Mouse (Mus musculus): ENCODE results near the gene Zdhhc24. TPM values are rescaled to one million over a fixed set of nuclear protein-coding genes. Genes with fewer than 3 reads are reported as not detected.

Zdhhc24 gene
- 19.8 and 26.9 TPM in 2 replicates for polyA plus RNA-seq (2012; rRNA removed)

DNA sequence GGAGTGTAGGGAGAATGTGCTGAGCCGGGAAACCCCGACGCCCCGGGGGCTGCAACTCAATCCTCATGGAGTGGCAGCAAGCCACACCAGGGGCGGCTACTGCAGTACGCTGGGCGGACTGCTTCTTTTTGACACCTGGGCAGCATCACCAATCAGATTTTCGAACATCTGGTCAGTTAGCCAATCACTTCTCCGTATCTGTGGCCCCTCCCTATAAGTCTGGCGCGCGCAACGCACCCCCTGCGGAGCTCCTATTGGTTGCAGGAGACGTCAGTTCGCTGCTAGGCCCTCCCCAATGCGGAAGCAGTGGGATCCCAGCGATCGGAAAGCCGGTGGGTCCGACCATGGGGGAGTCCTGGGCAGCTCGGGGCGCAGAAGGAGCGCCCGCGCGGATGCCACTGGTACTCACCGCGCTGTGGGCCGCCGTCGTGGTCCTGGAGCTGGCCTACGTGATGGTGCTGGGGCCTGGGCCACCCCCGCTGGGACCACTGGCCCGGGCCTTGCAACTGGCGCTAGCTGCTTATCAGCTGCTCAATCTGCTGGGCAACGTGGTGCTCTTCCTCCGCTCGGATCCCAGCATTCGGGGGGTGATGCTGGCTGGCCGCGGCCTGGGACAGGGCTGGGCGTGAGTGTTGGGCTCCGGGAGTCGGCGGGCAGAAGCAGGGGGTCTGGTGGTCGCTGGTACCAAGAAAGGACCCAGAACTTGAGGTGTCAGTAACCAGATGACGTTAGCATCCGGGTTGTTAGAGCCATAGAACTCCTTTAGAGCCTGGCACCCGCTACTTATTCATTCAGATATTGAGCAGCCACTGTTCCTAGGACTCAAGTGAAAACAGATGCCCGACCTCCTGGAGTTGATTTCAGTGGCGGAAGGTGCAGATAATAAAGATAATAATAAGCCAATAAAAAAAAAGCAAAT is at the start of gene Zdhhc24:
Gene Zdhhc24, plus strand, starts transcription at position 264 of the 919 bp plus-strand sequence.
- under 1% methylated on average over 52 of the region's 52 CpGs for WGBS

GRCm38 (mm10) chr19:4829156-4829555 is 49.3 kb upstream of the Zdhhc24 start:
- no peaks in the 10 kb centered on the region for H3K36me3 ChIP-seq (ENCODE audit: control insufficient read depth, insufficient read depth, low read length)
- WGBS, result 43% methylated on average over 7 of the region's 7 CpGs
- H3K4me1 ChIP-seq (ENCODE audit: control insufficient read depth, insufficient read depth, low read length), result peaks cover 4% of the 10 kb centered on the region
- no peak overlapping the region for H3K4me3 ChIP-seq (ENCODE audit: insufficient read depth, low read depth, low read length)
- H3K27ac ChIP-seq (ENCODE audit: insufficient read depth, low read depth, low read length), result no peak overlapping the region
- H3K27me3 ChIP-seq (replicated peaks; ENCODE audit: control insufficient read depth, insufficient read depth, low read length), result no peaks in the 10 kb centered on the region
- no peak for TF ChIP-seq CTCF (conservative IDR thresholded peaks at IDR 0.05; ENCODE audit: insufficient read depth, insufficient read length, low read depth, low read length)
- TF ChIP-seq POLR2A (IDR thresholded peaks at IDR 0.05; ENCODE audit: low read depth, low read length), result no peak
- DNase-seq, result peak; percentile 82

More for the DNA sequence above, at the start of gene Zdhhc24:
- no peak within 1 kb of the TSS for H3K27ac ChIP-seq (ENCODE audit: insufficient read depth, low read depth, low read length)
- DNase-seq, result peak; percentile 98
- H3K4me3 ChIP-seq (ENCODE audit: insufficient read depth, low read depth, low read length), result peak within 1 kb of the TSS; percentile 74
- no peaks in the 10 kb centered on the region for H3K4me1 ChIP-seq (ENCODE audit: control insufficient read depth, insufficient read depth, low read length)
- no peaks in the 10 kb centered on the region for H3K27me3 ChIP-seq (replicated peaks; ENCODE audit: control insufficient read depth, insufficient read depth, low read length)
- H3K36me3 ChIP-seq (ENCODE audit: control insufficient read depth, insufficient read depth, low read length), result no peaks in the 10 kb centered on the region
- TF ChIP-seq CTCF (conservative IDR thresholded peaks at IDR 0.05; ENCODE audit: insufficient read depth, insufficient read length, low read depth, low read length) (no peak), POLR2A (IDR thresholded peaks at IDR 0.05; ENCODE audit: low read depth, low read length) (no peak)

DNA sequence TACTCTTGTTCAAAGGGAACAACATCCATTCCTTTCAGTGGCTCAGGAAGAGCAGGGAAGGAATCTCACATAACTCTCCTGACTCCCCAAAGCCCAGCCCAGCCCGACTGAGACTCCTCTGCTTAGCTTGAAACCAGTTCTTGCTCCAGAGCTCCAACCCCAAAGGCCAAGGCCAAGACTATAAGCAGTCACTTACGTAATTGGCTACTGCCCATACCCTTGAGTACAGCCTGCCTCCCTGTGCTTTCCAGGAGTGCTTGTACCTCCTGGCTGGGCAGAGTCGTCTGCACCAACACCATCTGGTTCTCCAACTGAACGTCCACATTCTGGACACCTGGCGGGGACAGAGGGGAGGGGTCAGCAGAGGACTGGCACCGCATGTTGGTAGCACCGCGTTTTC is 44.5 kb upstream of the Zdhhc24 start:
- no peak for TF ChIP-seq CTCF (conservative IDR thresholded peaks at IDR 0.05; ENCODE audit: insufficient read depth, insufficient read length, low read depth, low read length)
- TF ChIP-seq POLR2A (IDR thresholded peaks at IDR 0.05; ENCODE audit: low read depth, low read length), result no peak
- peaks cover 15% of the 10 kb centered on the region; the same call in 1 of the 2 replicates for H3K4me1 ChIP-seq (ENCODE audit: control insufficient read depth, insufficient read depth, low read length)
- no peak for DNase-seq
- no peaks in the 10 kb centered on the region for H3K36me3 ChIP-seq (ENCODE audit: control insufficient read depth, insufficient read depth, low read length)
- H3K27me3 ChIP-seq (replicated peaks; ENCODE audit: control insufficient read depth, insufficient read depth, low read length), result no peaks in the 10 kb centered on the region
- no peak overlapping the region for H3K27ac ChIP-seq (ENCODE audit: insufficient read depth, low read depth, low read length)
- 76% methylated on average over 8 of the region's 8 CpGs for WGBS
- H3K4me3 ChIP-seq (ENCODE audit: insufficient read depth, low read depth, low read length), result no peak overlapping the region

- Histone ChIP-seq H3K4me1 (ENCODE audit: control insufficient read depth, insufficient read depth, low read length) (peaks cover 15% of the 10 kb centered on the region; the same call in 1 of the 2 replicates), H3K27ac (ENCODE audit: insufficient read depth, low read depth, low read length) (peak overlapping the region; percentile 56), H3K4me3 (ENCODE audit: insufficient read depth, low read depth, low read length) (no peak overlapping the region), H3K36me3 (ENCODE audit: control insufficient read depth, insufficient read depth, low read length) (no peaks in the 10 kb centered on the region), H3K27me3 (replicated peaks; ENCODE audit: control insufficient read depth, insufficient read depth, low read length) (no peaks in the 10 kb centered on the region)
- TF ChIP-seq POLR2A (IDR thresholded peaks at IDR 0.05; ENCODE audit: low read depth, low read length) (no peak), CTCF (conservative IDR thresholded peaks at IDR 0.05; ENCODE audit: insufficient read depth, insufficient read length, low read depth, low read length) (no peak)
- DNase-seq, result peak; percentile 77
- WGBS, result 37% methylated on average over 2 of the region's 2 CpGs
Observed at GRCm38 (mm10) chr19:4836096-4836495, 42.4 kb upstream of the Zdhhc24 start.

DNA sequence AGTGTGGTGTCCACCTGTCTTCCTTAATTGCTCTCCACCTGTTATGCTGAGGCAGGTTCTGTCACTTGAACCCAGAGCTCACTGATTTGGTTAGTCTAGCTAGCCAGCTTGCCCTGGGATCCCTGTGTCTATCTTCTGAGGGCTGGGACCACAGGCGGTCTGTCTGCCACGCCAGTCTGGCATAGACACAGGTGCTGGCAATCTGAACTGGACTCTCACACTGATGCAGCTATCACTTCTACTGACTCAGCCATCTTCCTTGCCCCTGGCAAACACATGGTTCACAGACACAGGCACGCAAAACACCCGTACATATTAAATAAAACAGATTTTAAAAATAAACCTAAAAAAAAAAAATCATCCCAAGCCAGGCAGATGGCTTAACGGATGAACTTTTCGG is 41.4 kb upstream of the Zdhhc24 start:
- no peaks in the 10 kb centered on the region for H3K36me3 ChIP-seq (ENCODE audit: control insufficient read depth, insufficient read depth, low read length)
- H3K27me3 ChIP-seq (replicated peaks; ENCODE audit: control insufficient read depth, insufficient read depth, low read length), result no peaks in the 10 kb centered on the region
- peak; percentile 44 for DNase-seq
- peak overlapping the region; percentile 56 for H3K27ac ChIP-seq (ENCODE audit: insufficient read depth, low read depth, low read length)
- H3K4me1 ChIP-seq (ENCODE audit: control insufficient read depth, insufficient read depth, low read length), result peaks cover 15% of the 10 kb centered on the region; the same call in 1 of the 2 replicates
- TF ChIP-seq POLR2A (IDR thresholded peaks at IDR 0.05; ENCODE audit: low read depth, low read length) (no peak), CTCF (conservative IDR thresholded peaks at IDR 0.05; ENCODE audit: insufficient read depth, insufficient read length, low read depth, low read length) (no peak)
- 82% methylated on average over 6 of the region's 6 CpGs for WGBS
- no peak overlapping the region for H3K4me3 ChIP-seq (ENCODE audit: insufficient read depth, low read depth, low read length)

DNA sequence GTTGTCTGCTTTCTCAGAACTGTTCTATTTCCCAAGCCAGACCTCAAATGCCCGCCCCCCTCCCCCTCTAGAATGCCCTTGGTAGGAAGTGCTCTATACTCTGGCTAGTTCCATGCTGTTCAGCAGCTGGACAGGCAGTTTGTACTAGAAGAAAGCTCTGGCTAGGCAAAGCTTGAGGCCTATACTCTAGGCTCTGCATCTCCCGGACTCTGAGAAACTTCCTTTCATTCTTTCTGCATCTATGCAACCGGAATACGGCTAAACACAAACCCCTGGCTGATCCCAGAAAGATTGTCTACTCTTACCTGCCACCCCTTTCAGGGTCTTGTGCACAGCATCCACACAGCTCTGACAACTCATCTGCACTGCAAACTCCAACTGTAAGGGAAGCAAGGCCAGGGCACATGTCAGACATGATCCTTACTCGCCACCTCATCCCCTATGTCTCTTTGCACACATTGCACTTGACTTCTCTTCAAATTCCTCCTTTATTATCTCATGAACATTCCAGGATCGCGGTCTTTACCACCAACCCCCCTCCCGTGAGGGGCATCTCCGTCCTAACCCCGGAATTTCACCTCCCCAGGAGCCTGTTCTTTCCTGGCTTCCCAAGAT is 39.8 kb upstream of the Zdhhc24 start:
- peak overlapping the region; percentile 45 for H3K27ac ChIP-seq (ENCODE audit: insufficient read depth, low read depth, low read length)
- H3K4me1 ChIP-seq (ENCODE audit: control insufficient read depth, insufficient read depth, low read length), result peaks cover 15% of the 10 kb centered on the region; the same call in 1 of the 2 replicates
- H3K36me3 ChIP-seq (ENCODE audit: control insufficient read depth, insufficient read depth, low read length), result no peaks in the 10 kb centered on the region
- 8% methylated on average over 10 of the region's 10 CpGs for WGBS
- TF ChIP-seq CTCF (conservative IDR thresholded peaks at IDR 0.05; ENCODE audit: insufficient read depth, insufficient read length, low read depth, low read length) (no peak), POLR2A (IDR thresholded peaks at IDR 0.05; ENCODE audit: low read depth, low read length) (no peak)
- peak overlapping the region; percentile 68 for H3K4me3 ChIP-seq (ENCODE audit: insufficient read depth, low read depth, low read length)
- no peaks in the 10 kb centered on the region for H3K27me3 ChIP-seq (replicated peaks; ENCODE audit: control insufficient read depth, insufficient read depth, low read length)
- DNase-seq, result peak; percentile 20

DNA sequence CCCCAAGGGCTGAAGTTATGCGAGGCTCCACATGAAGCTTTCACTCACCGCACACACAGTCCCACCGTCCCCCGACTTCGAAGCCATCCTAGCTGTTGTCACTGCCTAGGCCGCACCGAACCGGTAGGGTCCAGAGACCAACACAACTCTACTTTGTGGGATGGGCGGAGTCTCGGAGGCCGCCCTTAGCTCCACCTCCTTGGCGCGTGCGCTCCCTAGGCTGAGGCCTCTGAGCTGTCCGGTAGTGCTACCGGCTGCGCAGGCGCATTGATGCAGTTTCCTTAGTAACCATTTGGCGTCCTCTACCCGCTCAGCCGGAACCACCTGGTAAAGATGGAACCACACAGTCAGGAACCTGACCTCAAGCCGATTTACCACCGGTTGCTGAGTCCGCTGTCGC is 39.3 kb upstream of the Zdhhc24 start, which contains the start of the genes Ccs and Ccdc87:
Gene Ccs, minus strand, starts transcription at position 184 of the 400 bp plus-strand sequence.
Gene Ccdc87, plus strand, starts transcription at position 218 of the 400 bp plus-strand sequence.
- Histone ChIP-seq H3K27me3 (replicated peaks; ENCODE audit: control insufficient read depth, insufficient read depth, low read length) (no peaks in the 10 kb centered on the region), H3K4me3 (ENCODE audit: insufficient read depth, low read depth, low read length) (peak within 1 kb of the TSS; percentile 68), H3K36me3 (ENCODE audit: control insufficient read depth, insufficient read depth, low read length) (no peaks in the 10 kb centered on the region), H3K27ac (ENCODE audit: insufficient read depth, low read depth, low read length) (peak within 1 kb of the TSS; percentile 45), H3K4me1 (ENCODE audit: control insufficient read depth, insufficient read depth, low read length) (peaks cover 15% of the 10 kb centered on the region; the same call in 1 of the 2 replicates)
- peak; percentile 99 for DNase-seq
- TF ChIP-seq CTCF (conservative IDR thresholded peaks at IDR 0.05; ENCODE audit: insufficient read depth, insufficient read length, low read depth, low read length), result no peak; the same call in 1 of the 2 replicates
- peak; percentile 79 for TF ChIP-seq POLR2A (IDR thresholded peaks at IDR 0.05; ENCODE audit: low read depth, low read length)
- under 1% methylated on average over 25 of the region's 25 CpGs for WGBS

All from kidney, adult 2 months (tissue).